Mouse (Mus musculus): ENCODE results near the gene Egfr. TPM values are rescaled to one million over a fixed set of nuclear protein-coding genes. Genes with fewer than 3 reads are reported as not detected.

Egfr gene
- total and polyA plus RNA-seq, 2 experiments from 2014 or later, result 6.6 to 15.3 TPM

DNA sequence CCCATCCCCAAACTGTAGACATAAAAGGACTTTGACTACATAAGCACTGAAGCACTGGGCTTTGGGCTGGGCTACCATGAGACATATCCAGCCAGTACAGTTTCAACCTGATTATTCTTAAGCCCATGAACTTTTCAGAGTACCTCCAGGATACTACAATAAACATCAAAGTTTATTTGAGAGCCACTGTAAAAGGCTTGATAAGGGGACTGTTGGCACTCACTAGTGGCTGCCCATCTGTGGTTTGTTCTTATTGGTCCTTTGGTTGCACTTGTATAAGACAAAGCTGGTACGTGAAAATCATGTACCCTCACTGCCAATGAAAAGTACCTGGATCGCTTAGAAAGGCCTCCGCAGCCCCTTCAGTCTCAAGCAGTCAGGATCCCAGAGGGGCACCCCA lies 162.8 kb downstream of the Egfr start:
- 71% methylated on average over 3 of the region's 3 CpGs for WGBS
- H3K27ac ChIP-seq (ENCODE audit: low read depth, low read length), result no peak overlapping the region
- TF ChIP-seq CTCF (IDR thresholded peaks at IDR 0.05; ENCODE audit: low read depth), result no peak
- H3K4me3 ChIP-seq (ENCODE audit: low read depth, low read length), result no peak overlapping the region
- no peaks in the 10 kb centered on the region for H3K4me1 ChIP-seq (ENCODE audit: insufficient read depth)
- ATAC-seq (no peak), DNase-seq (no peak)
- H3K36me3 ChIP-seq (ENCODE audit: insufficient read depth), result no peaks in the 10 kb centered on the region
- H3K9ac ChIP-seq, result no peak overlapping the region
- no peaks in the 10 kb centered on the region for H3K9me3 ChIP-seq (ENCODE audit: low read length)
- H3K27me3 ChIP-seq (ENCODE audit: insufficient read depth, low read length), result no peaks in the 10 kb centered on the region
- no peak overlapping the region for H3K4me2 ChIP-seq (ENCODE audit: low read depth)

DNA sequence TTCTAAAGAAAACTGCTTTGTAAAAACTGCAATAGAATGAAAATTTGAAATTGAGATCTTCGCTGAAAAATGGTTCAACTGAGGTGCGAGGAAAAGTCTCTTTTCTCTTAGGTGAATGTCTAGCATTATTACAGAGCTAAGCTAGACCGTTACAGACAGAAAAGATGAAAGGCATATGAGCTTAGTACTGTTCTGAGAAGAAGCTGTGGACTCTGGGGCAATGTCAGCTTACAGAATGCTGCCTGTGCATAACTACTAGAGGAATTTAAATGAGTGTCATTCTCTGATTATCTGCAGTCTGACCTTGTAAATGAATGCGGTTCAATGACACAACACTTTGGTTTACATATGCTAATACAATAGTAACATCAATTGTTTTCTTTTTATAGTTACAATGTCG lies 163.8 kb downstream of the Egfr start:
- H3K36me3 ChIP-seq (ENCODE audit: insufficient read depth), result no peaks in the 10 kb centered on the region
- 55% methylated on average over 5 of the region's 5 CpGs for WGBS
- no peaks in the 10 kb centered on the region for H3K27me3 ChIP-seq (ENCODE audit: insufficient read depth, low read length)
- no peak for ATAC-seq
- no peaks in the 10 kb centered on the region for H3K9me3 ChIP-seq (ENCODE audit: low read length)
- DNase-seq, result no peak
- H3K4me2 ChIP-seq (ENCODE audit: low read depth), result no peak overlapping the region
- no peak overlapping the region for H3K27ac ChIP-seq (ENCODE audit: low read depth, low read length)
- no peaks in the 10 kb centered on the region for H3K4me1 ChIP-seq (ENCODE audit: insufficient read depth)
- TF ChIP-seq CTCF (IDR thresholded peaks at IDR 0.05; ENCODE audit: low read depth), result no peak
- no peak overlapping the region for H3K4me3 ChIP-seq (ENCODE audit: low read depth, low read length)
- no peak overlapping the region for H3K9ac ChIP-seq

DNA sequence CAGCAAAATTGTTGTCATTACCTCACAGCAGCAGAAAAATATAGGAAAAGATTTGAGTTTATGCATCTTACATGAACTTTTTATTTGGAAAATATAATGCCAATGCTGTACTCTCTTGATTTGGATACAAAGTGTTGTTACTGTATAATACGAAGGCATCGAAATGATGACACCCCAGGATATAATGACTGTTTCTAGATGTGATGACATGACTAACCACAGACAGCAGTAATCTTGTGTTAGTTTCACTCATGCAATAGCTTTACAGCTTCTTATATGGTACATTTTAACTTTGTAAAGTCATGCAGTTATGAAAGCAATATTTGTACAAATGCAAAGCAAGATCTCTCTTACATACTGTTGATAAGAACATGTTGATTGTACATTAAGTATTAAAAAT lies 165.5 kb downstream of the Egfr start:
- H3K9ac ChIP-seq, result no peak overlapping the region
- H3K36me3 ChIP-seq (ENCODE audit: insufficient read depth), result no peaks in the 10 kb centered on the region
- ATAC-seq (no peak), DNase-seq (no peak)
- TF ChIP-seq CTCF (IDR thresholded peaks at IDR 0.05; ENCODE audit: low read depth), result no peak
- no peak overlapping the region for H3K27ac ChIP-seq (ENCODE audit: low read depth, low read length)
- H3K9me3 ChIP-seq (ENCODE audit: low read length), result no peaks in the 10 kb centered on the region
- no peaks in the 10 kb centered on the region for H3K4me1 ChIP-seq (ENCODE audit: insufficient read depth)
- H3K4me2 ChIP-seq (ENCODE audit: low read depth), result no peak overlapping the region
- H3K27me3 ChIP-seq (ENCODE audit: insufficient read depth, low read length), result no peaks in the 10 kb centered on the region
- 97% methylated on average over 2 of the region's 2 CpGs for WGBS
- H3K4me3 ChIP-seq (ENCODE audit: low read depth, low read length), result no peak overlapping the region

DNA sequence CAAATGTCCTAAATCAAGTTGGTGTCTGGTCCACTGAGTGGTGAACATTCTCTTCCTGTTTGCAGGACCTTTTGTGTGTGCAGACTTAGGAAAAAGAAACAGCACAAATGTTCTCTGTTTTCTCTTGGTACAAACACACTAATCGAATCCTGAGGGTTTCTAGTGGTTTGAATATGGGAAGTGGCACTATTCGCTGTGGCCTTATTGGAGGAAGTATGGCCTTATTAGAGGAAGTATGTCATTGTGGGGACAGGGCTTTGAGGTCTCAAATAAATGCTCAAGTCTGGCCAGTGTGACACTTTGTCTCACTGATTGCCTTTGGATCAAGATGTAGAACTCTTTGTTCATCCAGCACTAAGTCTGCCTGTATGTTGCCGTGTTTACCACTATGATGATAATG lies 180.2 kb downstream of the Egfr start:
- no peaks in the 10 kb centered on the region for H3K4me1 ChIP-seq (ENCODE audit: insufficient read depth)
- no peak overlapping the region for H3K4me3 ChIP-seq (ENCODE audit: low read depth, low read length)
- no peak for TF ChIP-seq CTCF (IDR thresholded peaks at IDR 0.05; ENCODE audit: low read depth)
- ATAC-seq (no peak), DNase-seq (no peak)
- no peaks in the 10 kb centered on the region for H3K27me3 ChIP-seq (ENCODE audit: insufficient read depth, low read length)
- H3K4me2 ChIP-seq (ENCODE audit: low read depth), result no peak overlapping the region
- WGBS, result 93% methylated on average over 3 of the region's 3 CpGs
- H3K36me3 ChIP-seq (ENCODE audit: insufficient read depth), result no peaks in the 10 kb centered on the region
- H3K9ac ChIP-seq, result no peak overlapping the region
- H3K9me3 ChIP-seq (ENCODE audit: low read length), result no peaks in the 10 kb centered on the region
- H3K27ac ChIP-seq (ENCODE audit: low read depth, low read length), result no peak overlapping the region

DNA sequence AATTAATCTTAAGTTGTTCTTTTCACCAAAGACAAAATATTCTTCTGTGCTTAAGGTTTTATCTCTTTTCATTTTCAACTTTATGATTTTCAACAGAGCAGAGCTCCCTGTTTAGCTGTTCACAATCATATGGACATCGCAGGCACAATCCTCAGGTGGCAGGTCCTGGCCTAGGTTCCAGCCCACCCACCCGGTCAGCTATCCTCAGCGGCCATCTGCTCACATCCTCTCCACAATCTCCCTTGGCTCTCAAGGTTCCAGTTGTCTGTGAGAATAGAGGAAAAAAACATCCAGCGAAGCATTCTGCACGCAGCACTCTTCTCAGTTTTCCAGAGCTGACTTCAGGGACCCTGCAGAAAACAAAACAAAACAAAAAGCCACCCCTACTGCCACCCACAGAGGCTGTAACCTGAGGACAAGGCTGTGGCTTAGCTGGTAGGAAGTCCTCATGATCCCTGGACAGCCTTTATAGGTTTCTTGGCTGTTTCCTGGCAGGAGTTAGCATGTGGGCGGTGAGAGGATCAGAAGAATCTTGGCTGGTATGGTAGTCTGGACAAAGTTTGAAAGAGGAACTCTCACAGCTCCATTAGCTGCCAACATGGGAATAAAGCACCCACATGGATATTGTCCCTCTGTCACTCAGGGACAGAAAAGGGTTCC lies 183.7 kb downstream of the Egfr start:
- TF ChIP-seq CTCF (IDR thresholded peaks at IDR 0.05; ENCODE audit: low read depth), result no peak
- H3K9me3 ChIP-seq (ENCODE audit: low read length), result no peaks in the 10 kb centered on the region
- no peak overlapping the region for H3K4me2 ChIP-seq (ENCODE audit: low read depth)
- DNase-seq (no peak), ATAC-seq (no peak)
- H3K4me1 ChIP-seq (ENCODE audit: insufficient read depth), result no peaks in the 10 kb centered on the region
- 72% methylated on average over 6 of the region's 6 CpGs for WGBS
- H3K27ac ChIP-seq (ENCODE audit: low read depth, low read length), result no peak overlapping the region
- no peak overlapping the region for H3K4me3 ChIP-seq (ENCODE audit: low read depth, low read length)
- H3K36me3 ChIP-seq (ENCODE audit: insufficient read depth), result no peaks in the 10 kb centered on the region
- no peak overlapping the region for H3K9ac ChIP-seq
- no peaks in the 10 kb centered on the region for H3K27me3 ChIP-seq (ENCODE audit: insufficient read depth, low read length)

GRCm38 (mm10) chr11:16941103-16941793 lies 189.2 kb downstream of the Egfr start:
- H3K36me3 ChIP-seq (ENCODE audit: insufficient read depth), result no peaks in the 10 kb centered on the region
- H3K27me3 ChIP-seq (ENCODE audit: insufficient read depth, low read length), result no peaks in the 10 kb centered on the region
- peak; percentile 51 for DNase-seq
- H3K4me1 ChIP-seq (ENCODE audit: insufficient read depth), result no peaks in the 10 kb centered on the region
- peak; percentile 13; the same call in 1 of the 2 replicates for TF ChIP-seq CTCF (IDR thresholded peaks at IDR 0.05; ENCODE audit: low read depth)
- H3K9ac ChIP-seq, result no peak overlapping the region
- peak; percentile 87 for ATAC-seq
- peak overlapping the region; percentile 15; the same call in 1 of the 2 replicates for H3K27ac ChIP-seq (ENCODE audit: low read depth, low read length)
- WGBS, result 33% methylated on average over 4 of the region's 4 CpGs
- no peak overlapping the region for H3K4me3 ChIP-seq (ENCODE audit: low read depth, low read length)
- no peaks in the 10 kb centered on the region for H3K9me3 ChIP-seq (ENCODE audit: low read length)
- no peak overlapping the region for H3K4me2 ChIP-seq (ENCODE audit: low read depth)

DNA sequence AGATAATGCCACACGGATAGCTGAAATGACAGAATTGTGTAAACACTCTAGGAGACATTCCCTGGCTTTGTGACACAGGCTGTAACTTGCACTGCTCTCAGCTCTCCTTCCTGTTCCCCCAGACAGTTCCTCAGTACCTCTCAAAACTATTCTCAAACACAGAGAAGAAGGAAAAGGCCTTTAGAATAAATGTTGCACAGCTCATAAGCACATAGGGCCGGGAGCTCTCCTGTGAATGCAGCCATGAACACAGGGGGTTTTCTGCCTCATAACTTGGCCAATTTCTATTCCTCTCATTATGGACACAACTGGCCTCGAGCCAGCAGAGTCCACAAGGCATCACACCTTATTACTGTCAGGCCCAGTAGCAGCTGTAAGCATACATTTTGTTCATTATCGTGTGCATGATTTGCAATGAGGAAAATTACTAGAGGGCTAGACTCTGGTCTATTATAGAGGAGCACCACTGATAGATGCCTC lies 190.0 kb downstream of the Egfr start:
- H3K9ac ChIP-seq, result no peak overlapping the region
- H3K27ac ChIP-seq (ENCODE audit: low read depth, low read length), result 0 out of 2 replicates have a peak overlapping the region, but pooled peaks have one; percentile 15
- DNase-seq (peak; percentile 14), ATAC-seq (no peak; the same call in 1 of the 2 replicates)
- H3K4me3 ChIP-seq (ENCODE audit: low read depth, low read length), result no peak overlapping the region
- no peaks in the 10 kb centered on the region for H3K4me1 ChIP-seq (ENCODE audit: insufficient read depth)
- no peak overlapping the region for H3K4me2 ChIP-seq (ENCODE audit: low read depth)
- no peaks in the 10 kb centered on the region for H3K9me3 ChIP-seq (ENCODE audit: low read length)
- no peaks in the 10 kb centered on the region for H3K36me3 ChIP-seq (ENCODE audit: insufficient read depth)
- 41% methylated on average over 4 of the region's 4 CpGs for WGBS
- TF ChIP-seq CTCF (IDR thresholded peaks at IDR 0.05; ENCODE audit: low read depth), result no peak
- no peaks in the 10 kb centered on the region for H3K27me3 ChIP-seq (ENCODE audit: insufficient read depth, low read length)
